Mouse (Mus musculus): ENCODE results near the gene Plekha5.

The Plekha5 gene

GRCm38 (mm10) chr6:140423846-140424200, at the start of gene Plekha5:
Plekha5 (plus strand) TSS chr6:140424054.
- peak; percentile 69 for DNase-seq

- DNase-seq: no peak
Observed at GRCm38 (mm10) chr6:140375671-140376070, 48.2 kb upstream of the Plekha5 start.

- DNase-seq: no peak
Observed at GRCm38 (mm10) chr6:140380588-140380987, 43.3 kb upstream of the Plekha5 start.

- DNase-seq: no peak
Observed at GRCm38 (mm10) chr6:140381162-140381561, 42.7 kb upstream of the Plekha5 start.

- DNase-seq: no peak
Observed at GRCm38 (mm10) chr6:140383580-140384400, 40.1 kb upstream of the Plekha5 start.

GRCm38 (mm10) chr6:140396687-140397086, 27.2 kb upstream of the Plekha5 start:
- DNase-seq: no peak

- DNase-seq: no peak
Observed at GRCm38 (mm10) chr6:140402766-140403310, 21.0 kb upstream of the Plekha5 start.

- no peak for DNase-seq
Observed at GRCm38 (mm10) chr6:140411996-140412395, 11.9 kb upstream of the Plekha5 start.

GRCm38 (mm10) chr6:140423041-140423845, 611 bp upstream of the Plekha5 start:
- no peak for DNase-seq

- peak; percentile 58 for DNase-seq
Observed at GRCm38 (mm10) chr6:140424201-140424990, 542 bp downstream of the Plekha5 start.

- DNase-seq: peak; percentile 47
Observed at GRCm38 (mm10) chr6:140424991-140425361, 1.1 kb downstream of the Plekha5 start.

GRCm38 (mm10) chr6:140429236-140429635, 5.4 kb downstream of the Plekha5 start:
- DNase-seq: no peak

GRCm38 (mm10) chr6:140432363-140432762, 8.5 kb downstream of the Plekha5 start:
- no peak for DNase-seq

- DNase-seq: peak; percentile 71
Observed at GRCm38 (mm10) chr6:140443374-140443773, 19.5 kb downstream of the Plekha5 start.

- no peak for DNase-seq
Observed at GRCm38 (mm10) chr6:140444147-140444546, 20.3 kb downstream of the Plekha5 start.

GRCm38 (mm10) chr6:140444855-140445465, 21.1 kb downstream of the Plekha5 start:
- DNase-seq: no peak

- DNase-seq: no peak
Observed at GRCm38 (mm10) chr6:140448010-140448739, 24.3 kb downstream of the Plekha5 start.

GRCm38 (mm10) chr6:140450693-140451092, 26.8 kb downstream of the Plekha5 start:
- no peak for DNase-seq

- no peak for DNase-seq
Observed at GRCm38 (mm10) chr6:140452736-140453135, 28.9 kb downstream of the Plekha5 start.

GRCm38 (mm10) chr6:140453454-140453853, 29.6 kb downstream of the Plekha5 start:
- no peak for DNase-seq

- no peak for DNase-seq
Observed at GRCm38 (mm10) chr6:140454388-140454787, 30.5 kb downstream of the Plekha5 start.

- DNase-seq: no peak
Observed at GRCm38 (mm10) chr6:140455851-140456250, 32.0 kb downstream of the Plekha5 start.
